Mouse (Mus musculus) adrenal gland, adult 8-10 months (tissue): ENCODE measurements at regions not wholly inside any gene's neighbourhood (a gene's known extent, or its start where the extent isn't known, plus 50 kb on each side); places are given as distances from the start of the nearest gene placed in this dataset.

Experiments
- DNase-seq: peaks from one replicate; pipeline ENCODE4 v3.0.0; 2022

GRCm38 (mm10) chr4:124057607-124058006, 139.8 kb upstream of the 4930535I16Rik start:
- no peak for DNase-seq

GRCm38 (mm10) chr4:124054240-124054760, 136.5 kb upstream of the 4930535I16Rik start:
- no peak for DNase-seq

- DNase-seq: no peak
Observed at GRCm38 (mm10) chr4:124053340-124054038, 135.7 kb upstream of the 4930535I16Rik start.

GRCm38 (mm10) chr4:124052387-124052786, 134.6 kb upstream of the 4930535I16Rik start:
- DNase-seq: no peak

- DNase-seq: no peak
Observed at GRCm38 (mm10) chr4:124048348-124048831, 130.6 kb upstream of the 4930535I16Rik start.

GRCm38 (mm10) chr4:124047898-124048297, 130.1 kb upstream of the 4930535I16Rik start:
- no peak for DNase-seq

GRCm38 (mm10) chr4:124036483-124036882, 118.7 kb upstream of the 4930535I16Rik start:
- no peak for DNase-seq

GRCm38 (mm10) chr4:124035657-124036061, 117.8 kb upstream of the 4930535I16Rik start:
- no peak for DNase-seq

GRCm38 (mm10) chr4:124035192-124035591, 117.4 kb upstream of the 4930535I16Rik start:
- DNase-seq: no peak

GRCm38 (mm10) chr4:124028061-124028460, 110.2 kb upstream of the 4930535I16Rik start:
- DNase-seq: no peak

- no peak for DNase-seq
Observed at GRCm38 (mm10) chr4:124016401-124016800, 98.6 kb upstream of the 4930535I16Rik start.

- DNase-seq: no peak
Observed at GRCm38 (mm10) chr4:124015323-124015722, 97.5 kb upstream of the 4930535I16Rik start.

GRCm38 (mm10) chr4:124012406-124012805, 94.6 kb upstream of the 4930535I16Rik start:
- DNase-seq: no peak

GRCm38 (mm10) chr4:124008725-124009124, 90.9 kb upstream of the 4930535I16Rik start:
- DNase-seq: no peak

GRCm38 (mm10) chr4:124005626-124006315, 87.9 kb upstream of the 4930535I16Rik start:
- DNase-seq: no peak

GRCm38 (mm10) chr4:124002760-124003159, 84.9 kb upstream of the 4930535I16Rik start:
- no peak for DNase-seq

GRCm38 (mm10) chr4:124002105-124002504, 84.3 kb upstream of the 4930535I16Rik start:
- no peak for DNase-seq

GRCm38 (mm10) chr4:123995815-123996214, 78.0 kb upstream of the 4930535I16Rik start:
- no peak for DNase-seq

GRCm38 (mm10) chr4:123991223-123991622, 73.4 kb upstream of the 4930535I16Rik start:
- no peak for DNase-seq

- DNase-seq: peak; percentile 59
Observed at GRCm38 (mm10) chr4:123990293-123991185, 72.7 kb upstream of the 4930535I16Rik start.
